Mouse (Mus musculus) skeletal muscle tissue, adult 2 months (tissue): ENCODE data around the gene Tceal5.

Experiments
- DNase-seq: peaks from one replicate; pipeline ENCODE4 v3.0.0-alpha.2; 2012; ENCODE audit warnings: low read depth, low spot score

Gene Tceal5

DNA sequence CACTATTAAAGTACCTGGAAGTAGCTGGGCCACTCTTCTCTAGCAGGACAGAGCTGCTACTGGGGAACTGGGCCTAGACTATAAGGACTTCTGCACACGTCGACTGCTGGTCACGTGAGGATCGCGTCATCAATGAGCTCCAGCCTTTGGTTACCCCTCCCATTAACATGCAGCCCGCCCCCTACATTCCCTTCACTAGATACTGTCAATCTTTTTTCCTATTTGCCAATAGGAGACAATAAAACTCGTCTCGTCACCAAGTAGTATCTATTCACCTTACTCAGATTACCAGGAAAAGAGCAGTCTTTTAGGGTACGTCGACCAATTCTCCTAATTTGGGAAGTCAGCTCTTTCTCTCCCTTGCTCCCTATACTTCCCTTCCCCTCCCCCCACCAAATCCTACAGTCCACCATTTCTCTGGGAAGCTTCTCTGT lies 31.5 kb downstream of the Tceal5 start, which contains the start of gene Tceal8:
TSS of gene Tceal8 (minus strand) at position 225 of the 434 bp plus-strand sequence.
- DNase-seq = peak; percentile 81

DNA sequence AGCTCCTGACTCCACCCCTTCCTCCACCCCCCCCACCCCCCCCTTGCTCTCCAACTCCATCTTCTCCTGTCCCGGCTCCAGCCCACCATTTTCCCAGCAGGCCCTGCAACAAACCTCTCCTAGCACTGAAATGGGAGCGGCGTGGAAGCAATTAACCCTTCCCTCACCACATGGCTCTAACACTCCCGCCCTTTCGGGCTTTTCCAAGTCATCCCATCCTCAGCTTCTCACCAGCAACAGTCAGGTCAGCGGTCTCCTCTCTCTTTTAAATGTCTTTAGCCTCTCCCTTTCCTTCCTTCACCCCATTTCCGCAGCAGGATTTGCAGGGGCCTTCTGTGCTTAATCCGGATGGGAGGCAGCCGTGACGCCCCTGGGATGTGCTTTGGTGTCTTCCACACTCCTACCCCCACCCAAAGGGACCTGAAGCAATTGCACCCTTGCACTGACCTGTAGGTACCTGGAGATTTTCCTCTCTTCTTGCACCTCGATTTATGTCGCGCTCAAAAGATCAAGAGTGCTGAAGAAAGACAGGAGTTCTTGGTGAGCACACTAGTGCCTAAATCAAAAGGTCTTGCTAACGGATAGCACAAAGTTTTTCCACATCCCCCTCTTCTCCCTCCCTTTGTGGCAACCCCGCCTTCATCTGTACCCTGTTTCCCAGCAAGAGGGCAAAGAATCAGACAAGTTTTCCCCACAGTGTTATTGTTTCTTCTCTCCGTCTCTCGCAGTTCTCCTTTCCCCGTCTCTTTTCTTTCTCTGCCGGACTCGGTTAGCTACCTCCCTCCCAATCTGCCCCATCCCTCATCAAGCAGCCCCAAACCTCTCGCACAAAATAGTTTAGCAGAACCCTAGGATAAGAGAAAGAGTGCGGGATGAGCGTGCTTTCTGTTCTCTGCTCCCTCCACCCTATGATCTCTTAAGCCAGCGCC lies 32.2 kb downstream of the Tceal5 start:
- DNase-seq = peak; percentile 22

DNA sequence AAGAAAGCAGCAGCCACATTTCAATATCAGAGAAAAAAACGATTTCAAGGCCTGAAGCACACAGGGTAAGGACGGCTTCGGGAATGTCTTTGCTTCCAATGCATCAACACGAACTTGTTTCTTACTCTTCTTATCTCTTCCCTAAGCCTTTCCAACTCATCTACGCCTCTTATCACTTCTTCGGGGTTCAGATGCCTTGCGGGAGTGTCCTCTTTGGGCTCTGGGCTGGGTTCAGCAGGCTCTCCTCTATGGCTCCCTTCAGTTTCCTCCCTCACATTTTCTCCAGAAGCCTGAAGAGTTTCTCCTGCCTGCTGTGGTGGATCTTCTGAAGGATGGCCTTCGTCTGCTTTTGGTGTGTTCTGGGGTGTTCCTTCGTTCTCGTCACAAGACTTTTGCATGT lies 33.1 kb downstream of the Tceal5 start:
- DNase-seq = no peak
